Mouse (Mus musculus) right cerebral cortex, postnatal 10 days (tissue): ENCODE measurements around the gene Mxd1.

ENCODE experiments used
- DNase-seq, 2 experiments: peaks; one replicate each; pipeline ENCODE4 v3.0.0; 2021; ENCODE audit warnings: low spot score in 2 of 2

Gene Mxd1

GRCm38 (mm10) chr6:86668580-86669239 is at the start of gene Mxd1:
Gene Mxd1, minus strand, starts transcription at chr6:86669161.
- peak; percentile 47 to 57 for DNase-seq

GRCm38 (mm10) chr6:86708072-86708774 is 39.3 kb upstream of the Mxd1 start:
- no peak for DNase-seq

GRCm38 (mm10) chr6:86702577-86702976 is 33.6 kb upstream of the Mxd1 start:
- DNase-seq: no peak

DNA sequence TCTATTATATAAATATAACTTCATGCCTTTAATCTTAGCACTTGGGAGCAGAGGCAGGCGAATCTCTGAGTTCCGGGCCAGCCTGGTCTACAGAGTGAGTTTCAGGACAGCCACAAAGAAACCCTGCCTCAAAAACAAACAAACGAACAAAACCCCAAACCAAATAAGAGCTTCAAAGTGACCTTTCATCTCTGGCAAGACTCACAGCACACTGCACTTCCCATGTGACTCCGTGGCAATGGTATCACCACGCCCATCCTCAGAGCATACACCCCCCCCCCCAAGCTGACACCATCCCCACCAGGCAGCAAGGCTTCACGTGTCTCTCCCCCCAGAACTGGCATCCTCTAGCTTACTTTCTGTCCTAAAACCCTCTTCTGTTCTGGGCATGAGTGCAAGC is 28.9 kb upstream of the Mxd1 start:
- no peak for DNase-seq

DNA sequence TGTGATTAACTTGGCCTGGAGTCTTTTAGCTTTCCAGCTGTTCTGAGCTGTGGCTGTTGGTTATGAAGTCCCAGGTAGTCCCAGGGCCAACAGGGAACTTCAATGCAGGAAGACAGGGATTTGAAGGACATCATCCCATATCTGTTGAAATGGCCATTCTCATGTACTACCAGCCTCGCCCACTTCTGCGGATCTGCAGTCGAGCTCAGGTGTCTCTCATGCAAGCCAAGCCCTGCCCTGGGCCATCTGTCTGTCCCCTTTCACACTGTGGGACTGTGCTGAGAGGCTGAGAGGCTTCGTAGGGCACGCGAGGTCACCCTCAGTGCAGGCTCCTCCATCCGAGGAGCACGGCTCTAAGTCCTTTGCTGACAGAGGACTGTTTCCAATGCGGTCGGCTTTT is 27.3 kb upstream of the Mxd1 start:
- DNase-seq: no peak

DNA sequence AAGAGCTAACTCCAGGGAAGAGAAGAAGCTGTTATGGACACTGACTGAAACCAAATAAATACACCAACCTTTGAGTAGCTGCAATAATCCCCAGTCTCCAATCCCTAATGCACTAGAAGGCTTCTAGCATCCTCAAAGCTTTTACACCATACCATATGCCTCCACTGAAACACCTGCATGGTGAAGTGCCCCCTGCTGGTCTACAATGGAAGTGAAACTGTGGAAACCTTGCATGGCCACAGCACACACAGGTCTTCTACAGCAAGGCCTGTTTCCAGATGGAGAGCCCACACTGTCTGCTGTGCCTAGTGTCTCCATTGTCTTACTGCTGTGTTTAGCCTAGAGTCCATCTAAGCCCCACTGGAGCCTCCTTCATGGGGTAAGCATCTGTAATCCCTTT is 25.5 kb upstream of the Mxd1 start:
- peak in 1 of 2 experiments; percentile 33 for DNase-seq

- DNase-seq: no peak
These were observed 20.7 kb upstream of the Mxd1 start for GRCm38 (mm10) chr6:86689671-86690070.

DNA sequence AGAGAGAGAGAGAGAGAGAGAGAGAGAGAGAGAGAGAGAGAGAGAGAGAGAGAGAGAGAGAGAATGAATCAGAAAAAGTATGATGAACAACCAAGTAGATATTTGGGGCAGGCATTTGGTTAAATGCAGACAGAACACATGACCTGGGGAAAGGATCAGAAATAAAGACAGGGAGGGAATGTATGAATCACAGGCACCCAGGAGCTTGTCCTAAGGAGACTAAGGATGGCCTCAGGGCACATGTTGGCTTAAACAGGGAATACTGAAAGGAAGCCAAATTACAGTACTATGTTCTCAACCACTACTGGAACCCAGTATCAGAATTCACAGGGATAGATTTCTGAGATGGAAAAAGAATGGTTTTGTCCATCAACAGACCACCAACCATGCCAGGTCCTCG is 18.0 kb upstream of the Mxd1 start:
- no peak for DNase-seq

GRCm38 (mm10) chr6:86684655-86685011 is 15.7 kb upstream of the Mxd1 start:
- DNase-seq: no peak

DNA sequence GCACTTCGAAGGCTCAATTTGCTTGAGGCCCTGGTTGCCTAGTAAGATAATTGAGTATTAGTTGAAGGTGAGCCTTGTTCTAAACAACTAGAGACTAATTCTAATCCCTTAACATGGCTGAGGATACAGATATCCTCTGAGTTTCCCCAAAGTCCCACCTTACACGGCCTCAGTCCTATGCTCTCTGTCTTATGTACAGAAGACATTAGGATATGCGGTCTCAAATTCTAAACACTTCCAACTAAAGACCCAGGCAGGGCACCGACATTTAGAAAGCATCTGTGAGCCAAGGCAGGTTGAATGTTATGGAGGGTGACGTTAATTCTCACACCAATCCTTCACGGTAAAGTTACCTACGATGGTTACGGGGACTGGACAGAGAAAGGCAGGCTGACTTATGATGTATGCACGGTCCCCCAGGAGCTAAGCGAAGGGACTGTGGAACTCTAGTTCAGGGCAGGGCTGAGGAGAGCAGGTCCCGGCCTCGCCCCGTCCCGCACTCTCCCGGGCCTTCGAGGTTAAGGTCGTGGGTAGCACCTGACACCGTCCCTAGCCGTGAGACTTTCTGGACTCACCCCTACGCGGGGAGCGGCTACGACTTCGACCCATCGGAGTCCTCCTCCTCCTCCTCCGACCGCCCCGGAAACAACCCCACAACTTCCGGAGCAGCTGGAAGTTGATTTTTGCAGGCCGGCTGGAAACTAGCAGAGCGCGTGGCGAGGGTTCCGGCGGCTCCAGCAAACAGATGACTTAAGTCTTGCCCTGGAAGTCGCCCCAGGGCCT is 15.1 kb upstream of the Mxd1 start, which contains the start of gene Snrnp27:
Gene Snrnp27 (minus strand): TSS at position 651 of the 783 bp plus-strand sequence.
- DNase-seq: peak; percentile 90 to 94

- no peak for DNase-seq
These were observed 12.3 kb upstream of the Mxd1 start for GRCm38 (mm10) chr6:86681289-86681688.

- no peak for DNase-seq
These were observed 9.4 kb upstream of the Mxd1 start for GRCm38 (mm10) chr6:86678341-86678740.

GRCm38 (mm10) chr6:86670873-86671272 is 1.9 kb upstream of the Mxd1 start:
- DNase-seq: peak; percentile 74 to 80

GRCm38 (mm10) chr6:86669240-86669727 is 323 bp upstream of the Mxd1 start:
- peak; percentile 100 for DNase-seq

DNA sequence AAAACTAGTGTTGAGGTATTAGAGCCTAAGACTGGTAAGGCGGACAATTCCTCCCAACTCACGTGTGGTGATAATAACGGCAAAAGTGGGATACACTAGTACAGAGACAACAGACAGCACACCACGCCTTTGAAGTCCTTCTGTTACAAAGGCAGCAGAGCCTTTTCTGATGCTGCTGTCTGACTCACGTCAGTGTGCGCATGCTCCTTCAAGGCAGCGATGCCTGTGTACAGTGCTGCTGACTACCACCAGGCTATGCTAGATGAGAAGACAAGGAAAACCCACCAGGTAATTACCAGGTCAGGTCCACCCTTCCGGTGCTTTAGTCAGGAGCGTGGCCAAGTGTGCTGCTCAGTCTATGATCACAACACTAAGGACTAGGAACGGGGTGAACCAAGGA is 1.9 kb downstream of the Mxd1 start:
- no peak for DNase-seq

DNA sequence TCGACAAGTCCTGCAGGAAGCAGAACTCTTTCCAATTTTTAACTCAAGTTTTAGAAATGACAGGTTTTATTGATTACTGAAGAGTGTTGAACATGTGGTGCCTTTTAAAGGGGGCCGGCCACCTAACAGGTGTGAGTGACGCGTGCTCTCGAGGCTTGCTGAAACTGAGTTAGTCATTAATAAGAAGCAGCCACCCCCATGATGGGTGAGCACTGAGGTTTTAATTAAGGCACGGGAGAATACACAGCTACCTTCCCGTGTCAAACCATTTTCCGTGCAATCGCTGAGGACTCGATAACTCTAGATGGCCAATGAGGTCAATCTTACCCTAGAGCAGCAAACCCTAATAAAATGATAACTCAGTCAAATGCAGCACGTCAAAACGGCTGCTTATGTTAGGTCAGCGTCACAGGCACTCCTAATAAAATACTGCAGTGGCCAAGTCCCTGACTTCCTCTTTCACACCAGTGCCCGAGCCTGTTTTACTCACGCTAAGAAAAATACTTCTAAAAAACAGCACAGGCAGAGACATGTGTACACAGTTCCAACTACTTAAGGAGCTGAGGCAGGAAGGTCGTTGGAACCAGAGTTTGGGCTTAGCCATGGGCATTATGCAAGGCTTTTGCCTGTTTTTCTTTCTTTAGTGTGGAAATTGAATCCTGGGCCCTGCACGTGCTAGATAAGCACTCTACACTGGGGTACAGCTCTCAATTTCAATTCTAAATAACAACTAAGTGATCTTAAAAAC is 3.2 kb downstream of the Mxd1 start:
- no peak for DNase-seq

DNA sequence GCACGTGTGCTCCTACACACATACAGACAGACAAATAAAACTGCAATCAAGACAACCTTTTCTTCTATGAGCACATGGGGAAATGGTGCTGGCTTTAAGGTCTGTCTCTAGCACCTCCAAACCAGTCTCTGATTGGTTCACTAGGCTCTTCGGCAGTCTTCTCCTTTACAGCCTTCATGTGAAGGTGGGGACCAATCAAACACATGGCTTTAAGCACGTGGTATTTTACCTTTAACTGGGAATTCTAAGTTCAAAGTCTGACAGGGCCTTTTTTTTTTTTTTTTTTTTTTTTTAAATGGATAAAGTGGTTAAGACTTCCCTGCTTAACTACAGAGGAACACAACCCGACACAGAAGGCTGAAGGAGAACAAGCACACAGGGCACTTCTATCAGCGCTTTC is 3.9 kb downstream of the Mxd1 start:
- DNase-seq: no peak

DNA sequence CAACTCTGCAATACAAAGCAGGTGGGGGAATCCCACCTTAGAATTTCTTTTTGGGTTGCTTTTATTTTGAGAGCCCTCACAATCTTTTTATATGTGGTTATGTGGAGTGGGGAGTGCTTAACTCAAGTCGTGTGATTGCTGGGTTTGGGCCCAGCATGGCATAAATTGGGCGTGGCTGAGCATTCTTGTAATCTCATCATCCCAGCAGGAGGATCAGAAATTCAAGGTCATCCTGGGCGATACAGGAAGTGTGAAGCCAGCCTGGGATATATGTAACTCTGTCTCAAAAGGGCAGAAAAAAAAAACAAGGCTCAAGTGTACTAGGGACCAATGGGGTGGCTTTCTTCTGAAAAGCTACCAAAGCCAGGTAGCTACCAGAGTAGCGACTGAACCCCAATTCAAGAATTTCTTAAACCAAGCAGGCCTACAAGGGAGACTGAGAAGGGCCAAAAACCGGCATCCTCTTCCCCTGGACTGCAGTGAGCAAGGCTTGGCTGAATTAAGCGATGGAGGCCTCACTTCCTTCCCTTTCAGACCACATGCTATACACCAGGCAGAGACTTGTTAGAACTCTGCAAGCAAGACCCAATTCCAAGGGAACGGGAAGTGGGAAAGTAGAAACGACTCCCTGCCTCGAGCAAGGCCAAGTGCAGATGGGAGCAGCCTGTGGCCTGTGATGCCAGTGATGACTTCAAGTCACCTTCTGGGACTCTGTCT is 8.6 kb downstream of the Mxd1 start:
- DNase-seq: no peak

GRCm38 (mm10) chr6:86658501-86658900 is 10.5 kb downstream of the Mxd1 start:
- no peak for DNase-seq

GRCm38 (mm10) chr6:86654270-86654916 is 14.6 kb downstream of the Mxd1 start:
- DNase-seq: no peak

- no peak for DNase-seq
These were observed 15.9 kb downstream of the Mxd1 start for GRCm38 (mm10) chr6:86653026-86653425.
